Mouse (Mus musculus): Measurements from ENCODE around the gene Hes6. TPM values are rescaled to one million over a fixed set of nuclear protein-coding genes. Genes with fewer than 3 reads are reported as not detected.

Hes6 gene
- total and polyA plus RNA-seq, 2 experiments from 2014 or later, result 113 to 119 TPM

- Histone ChIP-seq H3K27ac (ENCODE audit: low read depth, low read length) (peak overlapping the region; percentile 75), H3K4me2 (ENCODE audit: low read depth, low read length, poor library complexity, severe bottlenecking) (peak overlapping the region; percentile 80), H3K9ac (replicated peaks; ENCODE audit: low read length, poor library complexity, severe bottlenecking) (peak overlapping the region; percentile 74), H3K36me3 (ENCODE audit: insufficient read depth, low read length) (no peaks in the 10 kb centered on the region), H3K4me1 (ENCODE audit: insufficient read depth, low read length) (peaks cover 14% of the 10 kb centered on the region; the same call in 1 of the 2 replicates), H3K27me3 (ENCODE audit: insufficient read depth, low read length) (no peaks in the 10 kb centered on the region), H3K4me3 (ENCODE audit: low read depth, low read length) (peak overlapping the region; percentile 77), H3K9me3 (ENCODE audit: low read length) (no peaks in the 10 kb centered on the region)
- 21% methylated on average over 8 of the region's 8 CpGs for WGBS
- peak; percentile 94 for DNase-seq (ENCODE audit: low spot score)
- peak; percentile 16; the same call in 1 of the 2 replicates for TF ChIP-seq CTCF (IDR thresholded peaks at IDR 0.05)
- ATAC-seq (ENCODE audit: low FRiP score), result peak; percentile 5; the same call in 1 of the 2 replicates
These were observed 44.5 kb upstream of the Hes6 start for GRCm38 (mm10) chr1:91458223-91458861.

- Histone ChIP-seq H3K4me1 (ENCODE audit: insufficient read depth, low read length) (peaks cover 14% of the 10 kb centered on the region; the same call in 1 of the 2 replicates), H3K27me3 (ENCODE audit: insufficient read depth, low read length) (no peaks in the 10 kb centered on the region), H3K36me3 (ENCODE audit: insufficient read depth, low read length) (no peaks in the 10 kb centered on the region), H3K9me3 (ENCODE audit: low read length) (no peaks in the 10 kb centered on the region), H3K4me2 (ENCODE audit: low read depth, low read length, poor library complexity, severe bottlenecking) (peak overlapping the region; percentile 80), H3K27ac (ENCODE audit: low read depth, low read length) (no peak overlapping the region), H3K9ac (replicated peaks; ENCODE audit: low read length, poor library complexity, severe bottlenecking) (0 out of 2 replicates have a peak overlapping the region, but pooled peaks have one; percentile 74), H3K4me3 (ENCODE audit: low read depth, low read length) (peak overlapping the region; percentile 77)
- ATAC-seq (ENCODE audit: low FRiP score) (no peak), DNase-seq (ENCODE audit: low spot score) (peak; percentile 17)
- TF ChIP-seq CTCF (IDR thresholded peaks at IDR 0.05), result no peak
- WGBS, result 71% methylated on average over 5 of the region's 5 CpGs
These were observed 43.9 kb upstream of the Hes6 start for GRCm38 (mm10) chr1:91457698-91458097.

- Histone ChIP-seq H3K27me3 (ENCODE audit: insufficient read depth, low read length) (no peaks in the 10 kb centered on the region), H3K27ac (ENCODE audit: low read depth, low read length) (no peak overlapping the region), H3K9me3 (ENCODE audit: low read length) (no peaks in the 10 kb centered on the region), H3K9ac (replicated peaks; ENCODE audit: low read length, poor library complexity, severe bottlenecking) (no peak overlapping the region), H3K4me1 (ENCODE audit: insufficient read depth, low read length) (peaks cover 14% of the 10 kb centered on the region; the same call in 1 of the 2 replicates), H3K4me3 (ENCODE audit: low read depth, low read length) (no peak overlapping the region), H3K36me3 (ENCODE audit: insufficient read depth, low read length) (no peaks in the 10 kb centered on the region), H3K4me2 (ENCODE audit: low read depth, low read length, poor library complexity, severe bottlenecking) (0 out of 2 replicates have a peak overlapping the region, but pooled peaks have one; percentile 80)
- TF ChIP-seq CTCF (IDR thresholded peaks at IDR 0.05), result no peak
- WGBS, result 91% methylated on average over 4 of the region's 4 CpGs
- no peak for ATAC-seq (ENCODE audit: low FRiP score)
- DNase-seq (ENCODE audit: low spot score), result no peak
These were observed 43.3 kb upstream of the Hes6 start for GRCm38 (mm10) chr1:91457116-91457515.

- H3K36me3 ChIP-seq (ENCODE audit: insufficient read depth, low read length), result no peaks in the 10 kb centered on the region
- H3K9me3 ChIP-seq (ENCODE audit: low read length), result no peaks in the 10 kb centered on the region
- peaks cover 14% of the 10 kb centered on the region; the same call in 1 of the 2 replicates for H3K4me1 ChIP-seq (ENCODE audit: insufficient read depth, low read length)
- H3K4me2 ChIP-seq (ENCODE audit: low read depth, low read length, poor library complexity, severe bottlenecking), result peak overlapping the region; percentile 33
- ATAC-seq (ENCODE audit: low FRiP score) (no peak), DNase-seq (ENCODE audit: low spot score) (peak; percentile 70)
- no peak for TF ChIP-seq CTCF (IDR thresholded peaks at IDR 0.05)
- H3K27ac ChIP-seq (ENCODE audit: low read depth, low read length), result peak overlapping the region; percentile 43; the same call in 1 of the 2 replicates
- H3K9ac ChIP-seq (replicated peaks; ENCODE audit: low read length, poor library complexity, severe bottlenecking), result 0 out of 2 replicates have a peak overlapping the region, but pooled peaks have one; percentile 14
- no peaks in the 10 kb centered on the region for H3K27me3 ChIP-seq (ENCODE audit: insufficient read depth, low read length)
- no peak overlapping the region for H3K4me3 ChIP-seq (ENCODE audit: low read depth, low read length)
- 23% methylated on average over 11 of the region's 11 CpGs for WGBS
These were observed 42.5 kb upstream of the Hes6 start for GRCm38 (mm10) chr1:91456301-91456801.

- Histone ChIP-seq H3K36me3 (ENCODE audit: insufficient read depth, low read length) (peaks cover under 1% of the 10 kb centered on the region; the same call in 1 of the 2 replicates), H3K9ac (replicated peaks; ENCODE audit: low read length, poor library complexity, severe bottlenecking) (0 out of 2 replicates have a peak overlapping the region, but pooled peaks have one; percentile 14), H3K27me3 (ENCODE audit: insufficient read depth, low read length) (no peaks in the 10 kb centered on the region), H3K4me3 (ENCODE audit: low read depth, low read length) (no peak overlapping the region), H3K27ac (ENCODE audit: low read depth, low read length) (peak overlapping the region; percentile 43; the same call in 1 of the 2 replicates), H3K9me3 (ENCODE audit: low read length) (no peaks in the 10 kb centered on the region), H3K4me2 (ENCODE audit: low read depth, low read length, poor library complexity, severe bottlenecking) (peak overlapping the region; percentile 33), H3K4me1 (ENCODE audit: insufficient read depth, low read length) (peaks cover 14% of the 10 kb centered on the region; the same call in 1 of the 2 replicates)
- no peak for TF ChIP-seq CTCF (IDR thresholded peaks at IDR 0.05)
- ATAC-seq (ENCODE audit: low FRiP score) (no peak), DNase-seq (ENCODE audit: low spot score) (peak; percentile 46)
- 41% methylated on average over 7 of the region's 7 CpGs for WGBS
These were observed 41.9 kb upstream of the Hes6 start for GRCm38 (mm10) chr1:91455661-91456161.

GRCm38 (mm10) chr1:91454927-91455326, 41.1 kb upstream of the Hes6 start:
- no peak overlapping the region for H3K4me3 ChIP-seq (ENCODE audit: low read depth, low read length)
- peaks cover 11% of the 10 kb centered on the region; the same call in 1 of the 2 replicates for H3K4me1 ChIP-seq (ENCODE audit: insufficient read depth, low read length)
- DNase-seq (ENCODE audit: low spot score) (no peak), ATAC-seq (ENCODE audit: low FRiP score) (no peak)
- H3K9ac ChIP-seq (replicated peaks; ENCODE audit: low read length, poor library complexity, severe bottlenecking), result no peak overlapping the region
- no peak for TF ChIP-seq CTCF (IDR thresholded peaks at IDR 0.05)
- H3K27me3 ChIP-seq (ENCODE audit: insufficient read depth, low read length), result no peaks in the 10 kb centered on the region
- H3K4me2 ChIP-seq (ENCODE audit: low read depth, low read length, poor library complexity, severe bottlenecking), result no peak overlapping the region
- H3K27ac ChIP-seq (ENCODE audit: low read depth, low read length), result no peak overlapping the region
- 89% methylated on average over 3 of the region's 3 CpGs for WGBS
- H3K9me3 ChIP-seq (ENCODE audit: low read length), result no peaks in the 10 kb centered on the region
- peaks cover 8% of the 10 kb centered on the region; the same call in 1 of the 2 replicates for H3K36me3 ChIP-seq (ENCODE audit: insufficient read depth, low read length)
